ENCODE assay signal across 22 mouse cellular contexts in genomic region chr1:77879026-77879425, GRCm38 (mm10).
"Had no signal": no experiment of that assay in that cellular context is flagged by ENCODE, and none has a peak within 500 bp of the region (broad histone marks: within the 10 kb centered on the region; RNA-seq: fewer than 3 reads in every experiment).

No protein-coding gene starts in this region.

- H3K27me3 ChIP-seq: lung, embryonic 15.5 days; midbrain, embryonic 12.5 days; neural tube, embryonic 13.5 days; neural tube, embryonic 15.5 days had no signal

- H3K9ac ChIP-seq: liver, postnatal 0 days; lung, embryonic 15.5 days; midbrain, embryonic 12.5 days; neural tube, embryonic 13.5 days; neural tube, embryonic 15.5 days had no signal

- H3K4me3 ChIP-seq: lung, embryonic 15.5 days; midbrain, embryonic 10.5 days; midbrain, embryonic 12.5 days; myocyte; neural tube, embryonic 13.5 days; neural tube, embryonic 15.5 days had no signal

- H3K4me1 ChIP-seq: lung, embryonic 15.5 days; midbrain, embryonic 10.5 days; midbrain, embryonic 12.5 days; neural tube, embryonic 13.5 days; neural tube, embryonic 15.5 days had no signal

- H3K36me3 ChIP-seq: lung, embryonic 15.5 days; midbrain, embryonic 10.5 days; midbrain, embryonic 12.5 days; neural tube, embryonic 13.5 days; neural tube, embryonic 15.5 days had no signal

- DNase-seq: liver, postnatal 0 days; lung, adult 2 months; lung, postnatal 14 days; lung, postnatal 36 days; midbrain, embryonic 14.5 days; retina, postnatal 1 day; right cerebral cortex, adult 18-20 months; right cerebral cortex, postnatal 25 days; right cerebral cortex, postnatal 4 days; spleen, adult 18-20 months; thymus, adult 18-20 months; thymus, postnatal 14 days; thymus, postnatal 36 days had no signal

- H3K27ac ChIP-seq: lung, embryonic 15.5 days; macrophage; midbrain, embryonic 10.5 days; midbrain, embryonic 12.5 days; neural tube, embryonic 13.5 days; neural tube, embryonic 15.5 days had no signal

- ATAC-seq: liver, postnatal 0 days; lung, postnatal 0 days; midbrain, embryonic 16.5 days had no signal

- H3K9me3 ChIP-seq: lung, embryonic 15.5 days; midbrain, embryonic 10.5 days; midbrain, embryonic 12.5 days; neural tube, embryonic 13.5 days; neural tube, embryonic 15.5 days had no signal

- H3K4me2 ChIP-seq: lung, embryonic 15.5 days; midbrain, embryonic 12.5 days; neural tube, embryonic 13.5 days; neural tube, embryonic 15.5 days had no signal
